Mouse (Mus musculus) limb, embryonic 12.5 days (tissue): Measurements from ENCODE around the gene Ckb. TPM values are rescaled to one million over a fixed set of nuclear protein-coding genes. Genes with fewer than 3 reads are reported as not detected.
A peak's percentile ranks its signal among the peaks of the same experiment; 100 is the strongest.
"Not testable (repeated sequence)": the region's sequence is repeated elsewhere in the genome, so short reads cannot be mapped to it uniquely, and the experiment has no call there.

ENCODE experiments used
- ATAC-seq: fragments of 200-750 bp; cut with Nextera tagmentation; 2 replicates; pipeline ENCODE4 v1.8.0; 2017; ENCODE audit warnings: low read depth, moderate TSS enrichment; ENCODE audit not compliant: insufficient number of reproducible peaks, insufficient read depth, low FRiP score, low TSS enrichment
- H3K27ac ChIP-seq: fragments of 300-500 bp; sonication (generic); 2 replicates; pipeline ENCODE4 v1.5.1; 2016; ENCODE audit warnings: mild to moderate bottlenecking, moderate library complexity
- H3K27me3 ChIP-seq: fragments of 300-500 bp; sonication (generic); 2 replicates; pipeline ENCODE4 v1.6.1; 2016; ENCODE audit warnings: mild to moderate bottlenecking, moderate library complexity
- H3K36me3 ChIP-seq: fragments of 300-500 bp; sonication (generic); 2 replicates; pipeline ENCODE4 v1.6.1; 2016; ENCODE audit warnings: mild to moderate bottlenecking, moderate library complexity
- H3K4me1 ChIP-seq: fragments of 300-500 bp; sonication (generic); replicated peaks from 2 replicates; pipeline ENCODE4 v1.6.1; 2016
- H3K4me2 ChIP-seq: fragments of 300-500 bp; sonication (generic); 2 replicates; pipeline ENCODE4 v1.6.1; 2016; ENCODE audit warnings: mild to moderate bottlenecking, moderate library complexity
- H3K4me3 ChIP-seq: fragments of 300-500 bp; sonication (generic); replicated peaks from 2 replicates; pipeline ENCODE4 v1.5.1; 2016; ENCODE audit warnings: mild to moderate bottlenecking
- H3K9ac ChIP-seq: fragments of 300-500 bp; sonication (generic); replicated peaks from 2 replicates; pipeline ENCODE4 v1.6.1; 2016; ENCODE audit warnings: mild to moderate bottlenecking, moderate library complexity
- H3K9me3 ChIP-seq: fragments of 300-500 bp; sonication (generic); 2 replicates; pipeline ENCODE4 v1.6.1; 2016; ENCODE audit warnings: mild to moderate bottlenecking, moderate library complexity
- WGBS: fragments of 180-500 bp; shearing (Covaris S2); methylation state at CpG from one replicate; pipeline ENCODE4 v1.1.7; 2016; 5-methylcytosine and 5-hydroxymethylcytosine counted together
- polyA plus RNA-seq: library from polyadenylated mRNA; unstranded; fragments of >200 nt; fragmentation: Nextera tagmentation; extraction: Ambion mirVana; gene quantifications from 2 replicates; pipeline ENCODE4 v1.2.1, GENCODE M21; 2016

The Ckb gene
- polyA plus RNA-seq: 102 and 112 TPM in 2 replicates

DNA sequence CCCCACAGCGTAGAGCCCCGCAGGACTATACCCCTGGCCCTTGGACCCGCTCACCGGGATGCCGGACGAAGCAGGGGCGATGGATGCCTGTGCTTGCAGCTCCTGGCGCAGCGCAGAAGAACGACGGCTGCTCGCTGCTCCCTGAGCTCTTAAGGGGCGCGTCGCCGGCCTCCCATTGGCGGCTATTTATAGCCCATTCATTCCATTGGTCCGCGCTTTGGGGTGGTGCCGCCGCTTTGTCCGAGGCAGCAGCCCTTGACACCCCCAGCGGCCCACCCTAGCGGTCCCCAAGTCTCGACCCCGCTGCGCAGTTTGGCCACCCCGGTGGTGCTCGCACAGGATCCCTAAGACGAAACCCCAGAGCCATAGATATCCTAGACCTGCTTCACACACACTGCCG, at the start of gene Ckb:
Gene Ckb, minus strand, starts transcription at position 163 of the 400 bp plus-strand sequence.
- Histone ChIP-seq H3K9me3 (no peaks in the 10 kb centered on the region), H3K4me1 (peaks cover 39% of the 10 kb centered on the region), H3K4me2 (peak within 1 kb of the TSS; percentile 95), H3K36me3 (no peaks in the 10 kb centered on the region), H3K27ac (no peak within 1 kb of the TSS), H3K27me3 (peaks cover 72% of the 10 kb centered on the region), H3K4me3 (peak within 1 kb of the TSS; percentile 56), H3K9ac (peak within 1 kb of the TSS; percentile 53)
- ATAC-seq: peak; percentile 61
- 1% methylated on average over 31 of the region's 31 CpGs for WGBS

DNA sequence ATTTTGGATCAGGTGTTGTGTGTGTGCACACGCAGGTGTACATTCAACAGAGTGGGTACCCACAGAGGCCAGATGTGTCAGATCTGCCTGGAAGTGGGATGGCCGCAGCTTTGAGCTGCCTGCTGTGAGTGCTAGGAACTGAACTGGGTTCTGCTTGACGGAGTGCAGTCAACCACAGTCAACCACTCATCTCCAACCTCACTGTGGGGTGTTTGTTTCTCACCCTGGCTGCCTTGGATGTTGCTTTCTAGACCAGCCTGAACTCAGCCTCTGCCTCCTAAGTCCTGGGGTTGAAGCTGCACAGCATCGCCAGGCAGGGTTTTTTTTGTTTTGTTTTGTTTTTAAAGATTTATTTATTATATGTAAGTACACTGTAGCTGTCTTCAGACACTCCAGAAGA, 48.1 kb upstream of the Ckb start:
- no peak overlapping the region for H3K27ac ChIP-seq
- 88% methylated on average over 4 of the region's 4 CpGs for WGBS
- H3K4me3 ChIP-seq: no peak overlapping the region
- no peak overlapping the region for H3K4me2 ChIP-seq
- no peaks in the 10 kb centered on the region for H3K9me3 ChIP-seq
- no peak for ATAC-seq
- H3K9ac ChIP-seq: no peak overlapping the region
- H3K36me3 ChIP-seq: peaks cover 31% of the 10 kb centered on the region
- no peaks in the 10 kb centered on the region for H3K27me3 ChIP-seq
- 0 out of 2 replicates have a peak, but pooled peaks cover 2% of the 10 kb centered on the region for H3K4me1 ChIP-seq

DNA sequence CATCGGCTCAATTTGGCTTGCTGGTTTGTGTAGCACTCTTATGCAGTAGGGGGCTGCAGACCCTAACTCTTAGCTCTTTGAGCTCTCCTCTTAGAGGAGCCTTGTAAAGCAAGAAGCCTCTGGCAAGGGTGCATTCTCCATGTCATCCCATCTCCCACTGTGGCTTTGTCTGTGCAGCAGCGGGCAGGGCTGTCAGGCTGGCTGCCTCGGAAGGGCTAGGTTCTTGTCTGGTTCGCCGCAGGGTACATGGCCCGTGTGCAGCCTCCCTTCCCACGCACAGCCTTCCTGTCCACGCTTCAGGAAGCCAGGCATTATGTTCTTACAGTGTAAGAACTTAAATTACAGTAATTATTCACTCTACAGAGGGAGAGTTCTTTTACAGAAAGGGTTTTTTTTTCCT, 46.5 kb upstream of the Ckb start:
- no peaks in the 10 kb centered on the region for H3K9me3 ChIP-seq
- H3K4me1 ChIP-seq: peaks cover 13% of the 10 kb centered on the region
- H3K36me3 ChIP-seq: peaks cover 21% of the 10 kb centered on the region
- H3K27me3 ChIP-seq: no peaks in the 10 kb centered on the region
- no peak overlapping the region for H3K4me3 ChIP-seq
- 67% methylated on average over 8 of the region's 8 CpGs for WGBS
- H3K9ac ChIP-seq: 0 out of 2 replicates have a peak overlapping the region, but pooled peaks have one; percentile 18
- no peak for ATAC-seq
- H3K4me2 ChIP-seq: no peak overlapping the region
- H3K27ac ChIP-seq: no peak overlapping the region; the same call in 1 of the 2 replicates

DNA sequence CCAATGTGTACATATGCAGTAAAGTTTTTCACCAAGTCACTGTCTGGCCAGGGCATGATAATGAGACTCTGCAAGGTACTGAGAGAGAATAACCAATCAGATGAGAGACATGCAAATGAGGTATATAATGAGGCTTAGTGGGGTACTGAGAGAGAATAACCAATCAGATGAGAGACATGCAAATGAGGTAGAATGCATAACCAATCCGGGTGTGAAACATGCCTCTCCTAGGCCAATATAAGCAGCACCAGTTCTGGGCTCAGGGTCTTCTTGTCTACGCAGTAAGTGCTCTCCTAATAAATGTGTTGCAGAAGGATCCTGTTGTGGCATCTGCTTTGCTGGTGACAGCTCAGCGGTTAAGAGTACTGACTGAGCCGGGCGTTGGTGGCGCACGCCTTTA, 44.4 kb upstream of the Ckb start:
- Histone ChIP-seq H3K9ac (no peak overlapping the region), H3K27me3 (no peaks in the 10 kb centered on the region), H3K27ac (no peak overlapping the region), H3K36me3 (peaks cover 15% of the 10 kb centered on the region), H3K9me3 (no peaks in the 10 kb centered on the region), H3K4me1 (peaks cover 20% of the 10 kb centered on the region), H3K4me2 (no peak overlapping the region), H3K4me3 (no peak overlapping the region)
- ATAC-seq: no peak
- WGBS: 97% methylated on average over 7 of the region's 7 CpGs

DNA sequence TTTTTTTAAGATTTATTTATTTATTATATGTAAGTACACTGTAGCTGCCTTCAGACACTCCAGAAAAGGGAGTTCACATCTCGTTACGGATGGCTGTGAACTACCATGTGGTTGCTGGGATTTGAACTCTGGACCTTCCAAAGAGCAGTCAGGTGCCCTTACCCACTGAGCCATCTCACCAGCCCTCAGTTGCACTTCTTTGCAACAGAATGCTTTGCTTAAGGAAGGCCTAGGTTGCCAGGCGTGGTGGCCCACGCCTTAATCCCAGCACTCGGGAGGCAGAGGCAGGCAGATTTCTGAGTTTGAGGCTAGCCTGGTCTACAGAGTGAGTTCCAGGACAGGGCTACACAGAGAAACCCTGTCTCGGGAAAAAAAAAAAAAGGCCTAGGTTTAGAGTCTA, 41.7 kb upstream of the Ckb start:
- not testable (repeated sequence) for H3K9ac ChIP-seq, H3K27me3 ChIP-seq, ATAC-seq, H3K27ac ChIP-seq, H3K9me3 ChIP-seq
- Histone ChIP-seq H3K4me2 (peak overlapping the region; percentile 84), H3K4me3 (peak overlapping the region; percentile 100), H3K4me1 (peaks cover 23% of the 10 kb centered on the region), H3K36me3 (peaks cover 40% of the 10 kb centered on the region)
- WGBS: 77% methylated on average over 6 of the region's 6 CpGs

DNA sequence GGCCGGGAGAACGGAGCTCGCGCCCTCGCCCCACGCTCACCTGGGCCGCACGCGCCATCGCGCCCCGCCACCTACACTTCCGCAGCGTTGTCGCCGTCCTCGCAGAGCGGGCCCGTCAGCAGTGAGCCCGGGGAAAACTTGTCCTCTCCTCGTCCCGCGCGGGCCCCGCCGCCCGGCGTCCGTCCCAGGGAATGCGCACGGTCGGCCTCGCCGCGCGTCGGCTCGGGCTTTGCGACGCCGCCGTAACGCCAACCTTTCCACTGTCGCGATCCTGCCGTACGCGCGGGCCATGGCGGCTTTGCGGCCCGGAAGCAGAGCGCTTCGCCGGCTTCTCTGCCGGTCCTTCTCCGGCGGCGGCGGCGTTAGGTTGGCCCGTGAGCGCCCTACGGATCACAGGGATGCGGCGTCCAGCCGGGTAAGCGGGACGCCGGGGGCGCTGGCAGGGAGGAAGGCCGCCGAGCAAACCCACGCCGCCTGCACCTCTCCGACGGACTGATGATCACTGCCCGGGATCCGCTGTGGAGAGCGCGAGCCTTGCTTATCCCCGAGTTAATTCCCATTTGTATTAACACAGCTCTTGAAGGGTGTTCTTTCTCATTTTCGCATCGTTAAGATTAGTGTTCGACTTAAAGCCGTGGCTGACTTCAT, 41.0 kb upstream of the Ckb start, which contains the start of the genes Bag5 and Apopt1:
Gene Bag5, minus strand, starts transcription at position 254 of the 648 bp plus-strand sequence.
Gene Apopt1, plus strand, starts transcription at position 258 of the 648 bp plus-strand sequence.
- H3K4me3 ChIP-seq: peak within 1 kb of the TSS; percentile 100
- WGBS: under 1% methylated on average over 85 of the region's 86 CpGs
- H3K9ac ChIP-seq: peak within 1 kb of the TSS; percentile 95
- ATAC-seq: peak; percentile 84
- no peaks in the 10 kb centered on the region for H3K9me3 ChIP-seq
- no peaks in the 10 kb centered on the region for H3K27me3 ChIP-seq
- H3K4me2 ChIP-seq: peak within 1 kb of the TSS; percentile 84
- peak within 1 kb of the TSS; percentile 81 for H3K27ac ChIP-seq
- peaks cover 47% of the 10 kb centered on the region for H3K36me3 ChIP-seq
- H3K4me1 ChIP-seq: peaks cover 20% of the 10 kb centered on the region

DNA sequence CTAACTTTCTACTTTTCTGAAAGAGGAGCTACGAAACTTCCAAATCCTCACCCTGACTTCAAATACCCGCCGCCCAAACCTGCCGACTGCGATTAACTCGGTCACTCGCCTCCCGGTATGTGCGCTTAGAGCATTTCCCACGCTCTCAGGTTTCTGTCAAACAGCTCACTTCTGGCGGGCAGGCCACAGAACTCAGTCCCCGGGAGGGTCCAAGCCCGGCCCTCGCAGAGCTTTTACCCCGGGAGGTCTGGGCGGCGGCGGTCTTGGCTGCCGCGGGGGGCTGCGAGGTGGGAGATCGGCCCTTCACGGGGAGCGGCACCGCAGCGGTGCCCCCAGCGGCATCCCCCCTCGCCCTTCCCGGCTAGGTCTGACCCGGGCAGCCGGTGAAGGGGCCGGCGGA, 40.3 kb upstream of the Ckb start:
- Histone ChIP-seq H3K4me3 (peak overlapping the region; percentile 100), H3K27me3 (no peaks in the 10 kb centered on the region), H3K9me3 (no peaks in the 10 kb centered on the region), H3K36me3 (peaks cover 54% of the 10 kb centered on the region), H3K9ac (peak overlapping the region; percentile 95), H3K27ac (peak overlapping the region; percentile 81), H3K4me1 (peaks cover 20% of the 10 kb centered on the region), H3K4me2 (peak overlapping the region; percentile 84)
- WGBS: 2% methylated on average over 33 of the region's 33 CpGs
- no peak for ATAC-seq

DNA sequence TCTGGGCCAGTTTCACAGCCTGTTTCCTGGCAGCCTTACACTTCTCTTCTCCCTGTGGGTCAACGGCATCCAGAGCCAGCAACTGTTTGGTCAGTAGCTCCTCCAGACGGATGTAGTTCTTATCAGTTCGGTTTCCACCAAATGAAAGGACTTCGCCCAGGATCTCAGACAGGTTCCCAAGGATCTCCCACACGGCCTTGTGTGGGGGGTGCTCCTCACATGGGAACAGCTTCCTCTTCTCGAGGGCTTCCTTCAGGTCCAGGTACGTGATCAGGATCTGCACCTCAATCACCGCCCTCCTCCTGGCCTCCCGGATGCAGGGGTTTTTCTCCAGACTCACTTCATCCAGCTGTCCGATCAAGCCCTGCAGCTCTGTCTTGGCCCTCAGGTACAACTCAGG, 38.0 kb upstream of the Ckb start:
- peaks cover 54% of the 10 kb centered on the region for H3K36me3 ChIP-seq
- WGBS: 91% methylated on average over 10 of the region's 10 CpGs
- no peak for ATAC-seq

DNA sequence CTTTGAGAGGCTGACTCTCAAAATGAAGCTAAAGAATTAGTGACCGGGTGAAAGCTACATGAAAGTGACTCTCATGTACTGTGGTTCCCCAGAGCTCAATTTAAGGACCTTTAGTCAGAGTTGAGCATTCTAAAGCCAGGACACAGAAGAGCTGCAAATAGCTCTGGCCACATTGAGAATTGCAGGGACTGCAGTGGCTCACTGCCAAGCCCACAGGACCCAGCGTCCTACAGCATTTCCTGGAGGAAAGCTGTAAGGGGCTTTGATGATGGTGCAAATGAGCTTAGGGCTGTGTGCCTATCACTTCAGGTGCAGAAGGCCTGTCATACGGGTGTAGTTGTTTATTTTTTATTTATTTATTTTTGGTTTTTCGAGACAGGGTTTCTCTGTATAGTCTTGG, 36.0 kb upstream of the Ckb start:
- Histone ChIP-seq H3K27me3 (no peaks in the 10 kb centered on the region), H3K4me1 (peaks cover 18% of the 10 kb centered on the region), H3K4me3 (no peak overlapping the region), H3K9ac (no peak overlapping the region), H3K27ac (no peak overlapping the region), H3K9me3 (no peaks in the 10 kb centered on the region), H3K36me3 (peaks cover 50% of the 10 kb centered on the region), H3K4me2 (no peak overlapping the region)
- ATAC-seq: no peak
- 82% methylated on average over 4 of the region's 4 CpGs for WGBS

More for the DNA sequence above, 38.0 kb upstream of the Ckb start:
- no peaks in the 10 kb centered on the region for H3K27me3 ChIP-seq
- H3K4me2 ChIP-seq: no peak overlapping the region
- peaks cover 24% of the 10 kb centered on the region for H3K4me1 ChIP-seq
- H3K4me3 ChIP-seq: no peak overlapping the region
- H3K27ac ChIP-seq: no peak overlapping the region
- H3K9ac ChIP-seq: no peak overlapping the region
- H3K9me3 ChIP-seq: no peaks in the 10 kb centered on the region

DNA sequence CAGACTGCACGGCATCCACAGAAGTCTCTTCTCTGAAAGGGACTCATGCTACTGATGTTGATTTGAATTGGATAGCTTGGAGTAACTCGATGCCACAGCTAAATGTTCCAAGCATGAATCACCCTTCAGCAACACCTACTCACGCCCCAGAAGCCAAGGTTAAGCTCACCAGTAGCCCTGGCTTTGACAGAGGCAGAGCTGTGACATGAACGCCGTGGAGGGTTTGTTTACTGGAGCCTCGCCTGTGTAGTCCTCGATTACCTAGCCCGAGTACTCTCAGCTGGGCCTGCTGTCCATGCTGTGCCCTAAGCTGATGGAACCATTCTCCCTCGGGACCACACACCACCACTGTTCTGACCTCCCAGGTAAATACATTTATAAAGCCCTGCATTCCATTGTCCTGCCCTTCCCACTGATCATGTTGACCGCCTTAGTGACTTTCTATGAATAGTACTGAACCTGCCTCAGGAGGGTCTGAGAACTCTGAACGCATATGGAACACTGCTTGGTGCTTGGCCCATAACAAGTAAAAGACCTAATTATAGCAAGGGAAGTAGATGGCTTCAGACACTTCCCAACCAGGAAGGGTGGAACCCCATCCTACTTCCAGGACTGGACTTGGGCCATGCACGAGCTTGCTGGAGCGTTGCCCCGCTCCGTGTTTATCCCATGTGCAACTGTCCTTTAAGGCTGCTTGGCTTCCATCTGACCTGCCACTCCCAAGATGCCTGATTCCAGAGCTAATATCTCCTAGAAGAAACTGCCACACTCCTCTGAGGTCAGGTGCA, 33.2 kb upstream of the Ckb start:
- H3K4me1 ChIP-seq: peaks cover 9% of the 10 kb centered on the region; the same call in 1 of the 2 replicates
- no peaks in the 10 kb centered on the region for H3K27me3 ChIP-seq
- ATAC-seq: no peak
- WGBS: 71% methylated on average over 15 of the region's 15 CpGs
- peaks cover 41% of the 10 kb centered on the region for H3K36me3 ChIP-seq
- H3K9me3 ChIP-seq: no peaks in the 10 kb centered on the region
- H3K4me2 ChIP-seq: no peak overlapping the region
- H3K4me3 ChIP-seq: no peak overlapping the region
- H3K27ac ChIP-seq: no peak overlapping the region
- no peak overlapping the region for H3K9ac ChIP-seq

DNA sequence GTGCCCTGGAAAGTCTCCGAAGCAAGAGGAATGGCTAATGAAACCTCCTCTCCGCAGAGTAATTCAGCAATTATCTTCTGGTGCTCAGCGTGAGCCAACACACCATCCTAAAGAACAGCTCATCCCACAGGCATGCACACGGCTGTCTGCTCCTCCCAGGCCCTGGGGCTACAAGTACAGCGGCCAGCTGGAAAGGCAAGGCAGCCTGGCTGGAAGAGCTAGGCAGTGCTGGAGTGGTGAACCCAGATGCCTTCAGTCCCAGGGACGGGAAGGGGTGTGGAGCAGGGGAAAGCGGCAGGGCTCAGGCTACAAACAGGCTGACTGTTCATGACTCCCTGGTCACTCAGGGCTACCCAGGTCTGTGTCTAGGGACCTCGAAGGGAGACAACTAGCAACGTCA, 32.5 kb upstream of the Ckb start:
- H3K9me3 ChIP-seq: no peaks in the 10 kb centered on the region
- H3K27me3 ChIP-seq: no peaks in the 10 kb centered on the region
- H3K4me2 ChIP-seq: no peak overlapping the region
- H3K27ac ChIP-seq: 0 out of 2 replicates have a peak overlapping the region, but pooled peaks have one; percentile 17
- peaks cover 33% of the 10 kb centered on the region for H3K36me3 ChIP-seq
- 55% methylated on average over 9 of the region's 9 CpGs for WGBS
- no peak for ATAC-seq
- peaks cover 9% of the 10 kb centered on the region; the same call in 1 of the 2 replicates for H3K4me1 ChIP-seq
- H3K4me3 ChIP-seq: no peak overlapping the region
- H3K9ac ChIP-seq: no peak overlapping the region
